Comparison of ENCODE assay signal across 10 mouse cellular contexts in the genomic region with DNA sequence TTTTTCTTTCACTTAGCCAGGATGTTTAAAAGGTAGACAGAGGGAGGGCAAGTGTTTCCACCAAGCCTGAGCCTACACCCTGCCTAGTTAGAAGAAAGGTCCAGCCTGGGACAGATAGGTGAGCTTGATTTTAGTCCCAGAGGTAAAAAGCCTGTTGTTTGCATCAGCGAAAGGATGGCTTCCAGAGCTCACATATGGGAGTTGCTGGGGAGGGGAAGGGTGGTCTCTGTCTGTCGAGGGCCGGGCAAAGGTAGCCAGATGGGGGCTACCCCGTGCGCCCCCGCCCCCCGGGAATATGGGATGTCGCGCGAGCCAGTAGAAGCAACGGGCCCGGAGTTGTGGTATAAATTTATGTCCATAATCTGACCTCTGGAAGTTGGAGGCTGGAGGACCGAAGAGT. TPM values are rescaled to one million over a fixed set of nuclear protein-coding genes. Genes with fewer than 3 reads are reported as not detected.
DNase-seq lines count a peak whose midpoint lies in the region; ATAC-seq lines count a peak whose summit lies in the region.
"Had no signal": no experiment of that assay in that cellular context is flagged by ENCODE, and none has a peak within 500 bp of the region (broad histone marks: within the 10 kb centered on the region; RNA-seq: fewer than 3 reads in every experiment).

No protein-coding gene starts in this region.

- 8% methylated on average over 13 of the region's 13 CpGs for WGBS in heart, embryonic 16.5 days
- WGBS in embryonic facial prominence, embryonic 15.5 days = 8% methylated on average over 13 of the region's 13 CpGs
- WGBS in intestine, embryonic 15.5 days = 9% methylated on average over 13 of the region's 13 CpGs
- under 1% methylated on average over 13 of the region's 13 CpGs for WGBS in neural tube, embryonic 12.5 days

- no peak overlapping the region for H3K27ac ChIP-seq in heart, embryonic 16.5 days (ENCODE audit: low read length)
- no peak overlapping the region for H3K27ac ChIP-seq in embryonic facial prominence, embryonic 15.5 days (replicated peaks)
- no peak overlapping the region for H3K27ac ChIP-seq in intestine, embryonic 15.5 days
- H3K27ac ChIP-seq in neural tube, embryonic 12.5 days = no peak overlapping the region
- H3K27ac ChIP-seq: liver, embryonic 15.5 days had no signal

- no peaks in the 10 kb centered on the region for H3K9me3 ChIP-seq in heart, embryonic 16.5 days (replicated peaks; ENCODE audit: control insufficient read depth, low read length)
- no peaks in the 10 kb centered on the region for H3K9me3 ChIP-seq in embryonic facial prominence, embryonic 15.5 days (replicated peaks)
- no peaks in the 10 kb centered on the region for H3K9me3 ChIP-seq in intestine, embryonic 15.5 days
- no peaks in the 10 kb centered on the region for H3K9me3 ChIP-seq in neural tube, embryonic 12.5 days
- H3K9me3 ChIP-seq: liver, embryonic 15.5 days had no signal

- ATAC-seq in heart, embryonic 16.5 days (replicated peaks; ENCODE audit: extremely low read depth, insufficient read depth, low FRiP score) = no peak
- ATAC-seq in embryonic facial prominence, embryonic 15.5 days (ENCODE audit: insufficient number of reproducible peaks, low FRiP score, low TSS enrichment, low read depth) = no peak
- no peak for ATAC-seq in intestine, embryonic 15.5 days
- ATAC-seq in neural tube, embryonic 12.5 days (ENCODE audit: low FRiP score, low read depth) = no peak

- H3K9ac ChIP-seq in heart, embryonic 16.5 days (ENCODE audit: low read length) = no peak overlapping the region
- no peak overlapping the region for H3K9ac ChIP-seq in embryonic facial prominence, embryonic 15.5 days
- peak overlapping the region; percentile 22 for H3K9ac ChIP-seq in intestine, embryonic 15.5 days
- H3K9ac ChIP-seq in neural tube, embryonic 12.5 days = no peak overlapping the region
- H3K9ac ChIP-seq: liver, embryonic 15.5 days had no signal

- H3K4me2 ChIP-seq in heart, embryonic 16.5 days (ENCODE audit: low read depth, low read length) = peak overlapping the region; percentile 58
- peak overlapping the region; percentile 39; the same call in 1 of the 2 replicates for H3K4me2 ChIP-seq in embryonic facial prominence, embryonic 15.5 days (replicated peaks)
- H3K4me2 ChIP-seq in intestine, embryonic 15.5 days (replicated peaks) = peak overlapping the region; percentile 89
- peak overlapping the region; percentile 55 for H3K4me2 ChIP-seq in neural tube, embryonic 12.5 days (replicated peaks)
- H3K4me2 ChIP-seq: liver, embryonic 15.5 days had no signal

- H3K4me3 ChIP-seq in heart, embryonic 16.5 days (ENCODE audit: low read length) = peak overlapping the region; percentile 43
- peak overlapping the region; percentile 23; the same call in 1 of the 2 replicates for H3K4me3 ChIP-seq in embryonic facial prominence, embryonic 15.5 days (replicated peaks)
- H3K4me3 ChIP-seq in intestine, embryonic 15.5 days (replicated peaks) = peak overlapping the region; percentile 33
- peak overlapping the region; percentile 13; the same call in 1 of the 2 replicates for H3K4me3 ChIP-seq in neural tube, embryonic 12.5 days
- H3K4me3 ChIP-seq: liver, embryonic 15.5 days had no signal

- H3K36me3 ChIP-seq in heart, embryonic 16.5 days (ENCODE audit: control insufficient read depth, insufficient read depth) = no peaks in the 10 kb centered on the region
- no peaks in the 10 kb centered on the region for H3K36me3 ChIP-seq in embryonic facial prominence, embryonic 15.5 days
- H3K36me3 ChIP-seq in intestine, embryonic 15.5 days = no peaks in the 10 kb centered on the region
- no peaks in the 10 kb centered on the region for H3K36me3 ChIP-seq in neural tube, embryonic 12.5 days
- H3K36me3 ChIP-seq: liver, embryonic 15.5 days had no signal

- peaks cover 85% of the 10 kb centered on the region for H3K27me3 ChIP-seq in heart, embryonic 16.5 days (ENCODE audit: control insufficient read depth, insufficient read depth, low read length)
- H3K27me3 ChIP-seq in embryonic facial prominence, embryonic 15.5 days = peaks cover 91% of the 10 kb centered on the region
- peaks cover 52% of the 10 kb centered on the region for H3K27me3 ChIP-seq in intestine, embryonic 15.5 days (replicated peaks)
- peaks cover 88% of the 10 kb centered on the region for H3K27me3 ChIP-seq in neural tube, embryonic 12.5 days (replicated peaks)

- intact Hi-C loops in heart, postnatal 25 days (cut with DNase I) = loop anchor here (5.0 kb wide), 1 partner anchor 333 kb away; no protein-coding TSS in a partner anchor
- intact Hi-C loops in gastrocnemius, postnatal 14 days (cut with DNase I; ENCODE audit: low total_unique reads) = no loop called here

- no peak for DNase-seq in heart, postnatal 25 days (ENCODE audit: low spot score)
- DNase-seq in gastrocnemius, postnatal 14 days = no peak
- DNase-seq in cerebellum, postnatal 4 days (ENCODE audit: low spot score in 2 of 2) = no peak
- DNase-seq in frontal cortex, postnatal 36 days (ENCODE audit: low spot score in 2 of 2) = no peak
- DNase-seq: kidney, postnatal 14 days had no signal

- H3K4me1 ChIP-seq in heart, embryonic 16.5 days (ENCODE audit: control insufficient read depth, insufficient read depth, low read length) = peaks cover 15% of the 10 kb centered on the region
- H3K4me1 ChIP-seq in embryonic facial prominence, embryonic 15.5 days = peaks cover 51% of the 10 kb centered on the region
- peaks cover 23% of the 10 kb centered on the region for H3K4me1 ChIP-seq in intestine, embryonic 15.5 days (replicated peaks)
- peaks cover 30% of the 10 kb centered on the region for H3K4me1 ChIP-seq in neural tube, embryonic 12.5 days
- H3K4me1 ChIP-seq: liver, embryonic 15.5 days had no signal

RNA-seq across cellular contexts. Expression of a gene that starts 4.3 kb away (rescaled TPM):
- polyA plus RNA-seq in heart, embryonic 16.5 days (2015; fragmentation: Nextera tagmentation; extraction: Ambion mirVana) = 0.12 and 0.14 TPM in 2 replicates
- total RNA-seq in heart, postnatal 25 days (2021) = under 1 TPM; 0.47 to 0.59 TPM
- polyA plus RNA-seq in embryonic facial prominence, embryonic 15.5 days (2015; fragmentation: Nextera tagmentation; extraction: Ambion mirVana) = 1.1 and 1.3 TPM in 2 replicates
- polyA plus RNA-seq in intestine, embryonic 15.5 days (2015; fragmentation: Nextera tagmentation; extraction: Ambion mirVana) = 2.1 and 2.2 TPM in 2 replicates
- 0.32 and 0.43 TPM in 2 replicates for polyA plus RNA-seq in neural tube, embryonic 12.5 days (2016; fragmentation: Nextera tagmentation; extraction: Ambion mirVana)
- under 1 TPM; 0.51 to 0.57 TPM for total RNA-seq in gastrocnemius, postnatal 14 days (2021)
- polyA plus RNA-seq: liver, embryonic 15.5 days had no signal

Comparison
In these comparisons a context has a peak if more than half of its experiments do, and no peak if none do; other contexts are left out.
1. H3K4me2 ChIP-seq: peak in every context shown above with its lines; median percentile 89 in intestine, embryonic 15.5 days; 58 in heart, embryonic 16.5 days; 55 in neural tube, embryonic 12.5 days; 39 in embryonic facial prominence, embryonic 15.5 days.